ENCODE assay signal across 22 mouse cellular contexts in the genomic region with DNA sequence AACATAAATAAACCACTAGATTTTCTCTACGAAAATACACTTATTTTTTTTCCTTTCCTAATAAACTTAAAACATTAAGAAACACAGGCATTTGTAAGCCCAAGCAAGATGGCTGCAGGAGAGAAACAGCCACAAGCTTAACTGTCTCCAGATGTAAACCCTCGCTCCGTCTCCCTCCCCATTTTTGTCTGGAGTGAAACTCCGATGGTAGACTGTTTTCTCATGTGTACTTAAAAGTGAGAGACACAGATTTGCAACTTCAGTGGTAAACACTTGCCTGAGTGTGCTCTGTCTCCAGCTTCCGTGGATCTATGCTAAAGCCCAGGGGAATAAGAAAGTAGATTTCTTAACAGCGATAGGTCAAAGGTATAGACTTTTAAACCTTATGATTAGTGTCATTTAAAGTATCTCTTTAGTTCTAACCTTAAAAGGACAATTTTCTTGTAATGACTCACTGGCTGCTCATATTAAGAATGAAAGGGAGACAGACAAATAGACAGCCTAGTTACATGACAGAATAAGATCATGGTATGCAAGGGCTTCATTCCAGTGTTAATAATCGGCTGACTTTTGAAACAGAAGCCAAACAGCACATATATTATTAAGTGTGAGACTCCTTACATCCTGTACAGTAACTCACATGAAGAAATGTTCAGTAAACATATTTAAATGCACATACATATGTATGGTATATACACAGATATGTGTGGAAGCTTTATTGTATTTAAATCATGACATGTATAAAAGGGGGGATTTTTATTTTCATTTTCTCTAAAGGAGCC.
DNase-seq lines count a peak whose midpoint lies in the region; ATAC-seq and TF ChIP-seq lines count a peak whose summit lies in the region.
"Had no signal": no experiment of that assay in that cellular context is flagged by ENCODE, and none has a peak within 500 bp of the region (broad histone marks: within the 10 kb centered on the region; RNA-seq: fewer than 3 reads in every experiment).

No protein-coding gene starts in this region.

- WGBS in lung, embryonic 14.5 days: 30% methylated on average over 7 of the region's 7 CpGs
- WGBS in limb, embryonic 14.5 days: 33% methylated on average over 7 of the region's 7 CpGs

- peak overlapping the region; percentile 36; the same call in 1 of the 2 replicates for H3K27ac ChIP-seq in lung, embryonic 14.5 days (ENCODE audit: low read depth)
- peak overlapping the region; percentile 99 for H3K27ac ChIP-seq in embryonic fibroblast, embryonic 13.5 days (ENCODE audit: insufficient read depth, low read length)
- H3K27ac ChIP-seq in limb, embryonic 14.5 days (replicated peaks; ENCODE audit: low read depth, low read length): no peak overlapping the region
- H3K27ac ChIP-seq: heart, embryonic 10.5 days; hindbrain, embryonic 15.5 days; neural tube, embryonic 15.5 days had no signal

- H3K36me3 ChIP-seq in lung, embryonic 14.5 days (ENCODE audit: insufficient read depth): no peaks in the 10 kb centered on the region
- no peaks in the 10 kb centered on the region for H3K36me3 ChIP-seq in limb, embryonic 14.5 days (ENCODE audit: control insufficient read depth, insufficient read depth, low read length)
- H3K36me3 ChIP-seq: heart, embryonic 10.5 days; hindbrain, embryonic 15.5 days; neural tube, embryonic 15.5 days had no signal

- H3K27me3 ChIP-seq in lung, embryonic 14.5 days (ENCODE audit: insufficient read depth, low read length): no peaks in the 10 kb centered on the region
- no peaks in the 10 kb centered on the region for H3K27me3 ChIP-seq in limb, embryonic 14.5 days (ENCODE audit: control insufficient read depth, insufficient read depth, low read length)
- H3K27me3 ChIP-seq: hindbrain, embryonic 15.5 days; neural tube, embryonic 15.5 days had no signal

- DNase-seq in lung, embryonic 14.5 days: peak; percentile 62
- DNase-seq in lung, adult 18-20 months: no peak
- DNase-seq in embryo, embryonic 11 days: peak; percentile 55
- DNase-seq in limb, embryonic 14.5 days (ENCODE audit: low spot score): peak; percentile 61
- DNase-seq in cerebellum, adult 18-20 months: no peak
- no peak for DNase-seq in adrenal gland, adult (ENCODE audit: inconsistent age in 2 of 2, low spot score in 1 of 2)
- DNase-seq: adrenal gland, adult 2 months; B cell, adult 2 months; cerebellum, adult 8-10 months; heart, postnatal 10 days; kidney, postnatal 10 days; lung, postnatal 36 days; spleen, adult 18-20 months; thymus, postnatal 25 days had no signal

- TF ChIP-seq POLR2A in embryonic fibroblast, embryonic 13.5 days (IDR thresholded peaks at IDR 0.05; ENCODE audit: low read depth, low read length): 0 out of 2 replicates have a peak, but pooled peaks have one; percentile 25
- no peak for TF ChIP-seq POLR2A in limb, embryonic 14.5 days (IDR thresholded peaks at IDR 0.05; ENCODE audit: borderline replicate concordance, extremely low read depth, insufficient read depth, insufficient read length)

- H3K4me3 ChIP-seq in lung, embryonic 14.5 days (ENCODE audit: low read depth, low read length): no peak overlapping the region
- peak overlapping the region; percentile 25 for H3K4me3 ChIP-seq in embryonic fibroblast, embryonic 13.5 days (ENCODE audit: insufficient read depth, low read length)
- H3K4me3 ChIP-seq in limb, embryonic 14.5 days (replicated peaks; ENCODE audit: low read length): no peak overlapping the region
- H3K4me3 ChIP-seq: heart, embryonic 10.5 days; hindbrain, embryonic 15.5 days; neural tube, embryonic 15.5 days had no signal

- no peaks in the 10 kb centered on the region for H3K4me1 ChIP-seq in lung, embryonic 14.5 days (ENCODE audit: insufficient read depth)
- peaks cover 7% of the 10 kb centered on the region for H3K4me1 ChIP-seq in embryonic fibroblast, embryonic 13.5 days (ENCODE audit: control insufficient read depth, insufficient read depth, low read length)
- peaks cover 4% of the 10 kb centered on the region for H3K4me1 ChIP-seq in limb, embryonic 14.5 days (ENCODE audit: control insufficient read depth, insufficient read depth, low read length)
- H3K4me1 ChIP-seq: heart, embryonic 10.5 days; hindbrain, embryonic 15.5 days; neural tube, embryonic 15.5 days had no signal

- no peaks in the 10 kb centered on the region for H3K9me3 ChIP-seq in lung, embryonic 14.5 days (ENCODE audit: low read depth, low read length)
- H3K9me3 ChIP-seq in limb, embryonic 14.5 days (ENCODE audit: control insufficient read depth, low read length): no peaks in the 10 kb centered on the region
- H3K9me3 ChIP-seq: heart, embryonic 10.5 days; hindbrain, embryonic 15.5 days; neural tube, embryonic 15.5 days had no signal

- peak; percentile 78 for ATAC-seq in lung, embryonic 14.5 days (ENCODE audit: insufficient read depth)
- ATAC-seq in limb, embryonic 14.5 days (ENCODE audit: low FRiP score, low read depth): no peak; the same call in 1 of the 2 replicates
- ATAC-seq: forebrain, embryonic 16.5 days; intestine, postnatal 0 days; midbrain, embryonic 16.5 days had no signal

- H3K9ac ChIP-seq in lung, embryonic 14.5 days: no peak overlapping the region
- no peak overlapping the region for H3K9ac ChIP-seq in limb, embryonic 14.5 days (ENCODE audit: low read depth, low read length, severe bottlenecking)
- H3K9ac ChIP-seq: hindbrain, embryonic 15.5 days; neural tube, embryonic 15.5 days had no signal

- 0 out of 2 replicates have a peak overlapping the region, but pooled peaks have one; percentile 20 for H3K4me2 ChIP-seq in lung, embryonic 14.5 days
- no peak overlapping the region for H3K4me2 ChIP-seq in limb, embryonic 14.5 days (replicated peaks; ENCODE audit: low read depth, low read length, severe bottlenecking)
- H3K4me2 ChIP-seq: hindbrain, embryonic 15.5 days; liver, embryonic 11.5 days; neural tube, embryonic 15.5 days had no signal

- TF ChIP-seq CTCF in lung, embryonic 14.5 days (IDR thresholded peaks at IDR 0.05; ENCODE audit: low read depth): no peak
- TF ChIP-seq CTCF in embryonic fibroblast, embryonic 13.5 days (IDR thresholded peaks at IDR 0.05; ENCODE audit: borderline replicate concordance, insufficient read depth, low read length): no peak

Comparison
In these comparisons a context has a peak if more than half of its experiments do, and no peak if none do; other contexts are left out.
1. DNase-seq: peak in lung, embryonic 14.5 days (single experiment), embryo, embryonic 11 days (single experiment) and limb, embryonic 14.5 days (single experiment); none in lung, adult 18-20 months (0 of 2), cerebellum, adult 18-20 months (0 of 2) and adrenal gland, adult (0 of 2).